Mouse (Mus musculus): ENCODE measurements around the gene Gm45716. TPM values are rescaled to one million over a fixed set of nuclear protein-coding genes. Genes with fewer than 3 reads are reported as not detected.

Gene Gm45716
- polyA plus RNA-seq, 1 experiment from 2014 or later = 21.1 TPM

DNA sequence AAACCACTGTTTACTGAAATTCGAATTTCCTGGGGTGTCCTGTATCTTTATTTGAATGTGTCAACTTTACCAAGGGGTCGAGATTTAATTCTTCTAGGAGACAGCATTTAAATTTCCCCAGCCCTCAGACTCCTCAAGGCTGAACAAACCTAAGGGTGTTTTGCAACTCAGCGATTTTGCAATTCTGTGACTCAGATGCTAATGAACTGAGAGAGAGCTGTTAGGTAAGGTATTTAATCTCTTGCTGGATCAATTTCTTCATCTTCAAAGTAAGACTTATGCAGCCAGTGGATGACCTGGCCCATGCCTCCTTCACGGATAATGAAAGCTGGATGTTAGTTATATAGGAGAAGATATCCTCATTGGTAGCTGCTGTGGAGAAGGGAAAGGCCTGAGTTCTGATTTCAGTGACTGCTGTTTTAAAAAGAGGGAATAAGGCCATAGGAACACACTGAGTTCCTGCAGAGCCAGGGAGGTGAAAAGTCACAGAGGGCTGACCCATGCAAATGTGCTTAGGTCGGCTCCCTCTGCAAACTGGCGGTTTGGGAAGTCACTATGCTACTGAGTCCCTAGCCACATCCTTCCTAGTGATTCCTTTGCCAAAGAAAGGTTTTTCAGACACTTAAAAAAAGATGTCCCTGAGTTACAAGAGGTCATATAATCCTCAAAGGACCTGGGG, 53.3 kb downstream of the Gm45716 start:
- H3K36me3 ChIP-seq = no peaks in the 10 kb centered on the region
- no peaks in the 10 kb centered on the region for H3K9me3 ChIP-seq
- H3K4me2 ChIP-seq (replicated peaks) = no peak overlapping the region
- no peak overlapping the region; the same call in 1 of the 2 replicates for H3K27ac ChIP-seq (replicated peaks)
- no peaks in the 10 kb centered on the region for H3K27me3 ChIP-seq
- 0 out of 2 replicates have a peak, but pooled peaks cover 4% of the 10 kb centered on the region for H3K4me1 ChIP-seq
- no peak overlapping the region for H3K9ac ChIP-seq (replicated peaks)
- no peak overlapping the region for H3K4me3 ChIP-seq
- ATAC-seq (ENCODE audit: low FRiP score, low read depth) = no peak
- WGBS = 28% methylated on average over 6 of the region's 6 CpGs

DNA sequence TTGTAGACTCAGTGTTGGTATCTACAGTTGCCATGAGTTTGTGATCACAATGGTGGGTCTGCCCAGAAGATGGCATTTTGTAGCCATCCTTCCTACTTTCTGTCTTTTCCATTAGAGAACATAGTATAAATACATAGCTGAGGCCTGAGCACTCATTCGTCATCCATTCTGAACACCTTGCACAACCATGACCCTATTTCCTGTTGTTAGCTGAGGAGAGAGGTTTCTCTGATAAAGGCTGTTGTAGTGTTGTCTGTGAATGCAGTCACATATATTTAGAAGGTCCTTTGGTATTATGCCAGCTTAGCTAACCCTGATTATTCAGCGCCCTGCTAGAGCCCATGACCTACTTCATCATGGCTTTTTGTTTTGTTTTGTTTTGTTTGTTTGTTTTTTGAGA, 54.4 kb downstream of the Gm45716 start:
- H3K9me3 ChIP-seq = no peaks in the 10 kb centered on the region
- H3K4me2 ChIP-seq (replicated peaks) = no peak overlapping the region
- H3K36me3 ChIP-seq = no peaks in the 10 kb centered on the region
- H3K27me3 ChIP-seq = no peaks in the 10 kb centered on the region
- no peak for ATAC-seq (ENCODE audit: low FRiP score, low read depth)
- H3K9ac ChIP-seq (replicated peaks) = no peak overlapping the region
- 0 out of 2 replicates have a peak, but pooled peaks cover 4% of the 10 kb centered on the region for H3K4me1 ChIP-seq
- WGBS = 88% methylated on average over 2 of the region's 2 CpGs
- no peak overlapping the region for H3K27ac ChIP-seq (replicated peaks)
- H3K4me3 ChIP-seq = no peak overlapping the region

DNA sequence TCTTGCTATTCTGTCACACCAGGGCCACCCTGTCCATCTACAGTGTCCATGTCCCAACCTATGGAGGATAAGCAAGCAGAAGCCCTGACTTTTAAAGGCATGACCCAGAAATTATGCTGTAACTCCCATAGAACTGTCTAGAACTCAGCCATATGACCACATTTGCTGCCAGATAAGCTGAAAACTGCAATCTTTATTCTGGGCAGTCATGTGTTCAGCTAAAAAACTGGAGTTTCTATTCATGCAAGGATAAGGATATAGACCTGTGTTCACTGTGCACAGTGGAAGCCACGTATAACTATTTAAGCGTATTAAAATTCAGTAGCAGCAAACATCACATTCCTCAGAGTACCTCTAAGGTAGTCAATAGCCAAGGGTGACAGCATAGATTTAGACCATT, 55.8 kb downstream of the Gm45716 start:
- Histone ChIP-seq H3K9ac (replicated peaks) (no peak overlapping the region), H3K4me2 (replicated peaks) (no peak overlapping the region), H3K27ac (replicated peaks) (no peak overlapping the region), H3K36me3 (no peaks in the 10 kb centered on the region), H3K9me3 (no peaks in the 10 kb centered on the region), H3K4me1 (0 out of 2 replicates have a peak, but pooled peaks cover 4% of the 10 kb centered on the region), H3K27me3 (no peaks in the 10 kb centered on the region), H3K4me3 (no peak overlapping the region)
- no peak for ATAC-seq (ENCODE audit: low FRiP score, low read depth)
- WGBS = 92% methylated on average over 2 of the region's 2 CpGs

DNA sequence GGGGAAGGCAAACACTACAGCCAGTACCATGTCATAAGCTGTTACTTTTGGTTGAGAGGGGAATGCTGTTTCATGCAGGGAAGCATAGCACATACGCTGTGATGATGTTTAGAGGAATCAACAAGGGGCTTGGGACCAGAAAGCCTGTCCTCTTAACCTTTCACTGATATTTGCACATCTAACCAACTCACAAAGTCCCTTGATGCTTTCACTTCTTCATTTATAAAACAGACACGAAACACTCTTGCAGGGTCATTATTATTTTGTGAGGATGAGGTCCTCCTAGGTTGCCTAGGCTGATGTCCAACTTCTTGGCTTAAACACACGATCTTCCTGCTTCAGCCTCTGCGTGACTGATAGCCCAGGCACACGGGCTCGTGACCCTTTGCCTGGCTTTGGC, 58.1 kb downstream of the Gm45716 start:
- Histone ChIP-seq H3K4me2 (replicated peaks) (no peak overlapping the region), H3K4me3 (no peak overlapping the region), H3K27me3 (no peaks in the 10 kb centered on the region), H3K4me1 (peaks cover 13% of the 10 kb centered on the region), H3K9ac (replicated peaks) (no peak overlapping the region), H3K9me3 (no peaks in the 10 kb centered on the region), H3K27ac (replicated peaks) (no peak overlapping the region), H3K36me3 (no peaks in the 10 kb centered on the region)
- WGBS = 88% methylated on average over 6 of the region's 6 CpGs
- no peak for ATAC-seq (ENCODE audit: low FRiP score, low read depth)

DNA sequence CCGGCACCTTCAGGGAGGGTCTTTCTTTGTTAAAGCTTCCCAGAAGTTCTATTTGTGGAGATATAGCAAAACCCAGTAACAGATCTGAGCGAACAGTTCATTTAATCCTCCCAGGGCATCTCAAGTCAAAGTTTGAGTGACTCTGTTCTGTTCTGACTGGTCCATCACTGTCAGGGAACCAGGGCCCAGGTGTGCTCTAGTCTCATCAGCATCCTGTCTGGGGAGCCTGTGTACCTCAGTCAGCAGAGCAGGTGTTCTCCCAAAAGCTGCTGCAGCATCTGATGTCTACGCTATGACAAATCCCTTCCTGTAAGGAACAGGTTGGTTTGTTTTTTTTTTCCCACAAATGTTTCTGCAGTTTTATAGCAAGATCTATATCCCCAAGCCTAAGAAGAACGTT, 59.2 kb downstream of the Gm45716 start:
- no peaks in the 10 kb centered on the region for H3K9me3 ChIP-seq
- no peaks in the 10 kb centered on the region for H3K27me3 ChIP-seq
- H3K4me2 ChIP-seq (replicated peaks) = no peak overlapping the region
- ATAC-seq (ENCODE audit: low FRiP score, low read depth) = no peak
- H3K9ac ChIP-seq (replicated peaks) = no peak overlapping the region
- H3K36me3 ChIP-seq = no peaks in the 10 kb centered on the region
- WGBS = 82% methylated on average over 4 of the region's 4 CpGs
- H3K4me1 ChIP-seq = peaks cover 15% of the 10 kb centered on the region
- H3K4me3 ChIP-seq = no peak overlapping the region
- H3K27ac ChIP-seq (replicated peaks) = no peak overlapping the region

DNA sequence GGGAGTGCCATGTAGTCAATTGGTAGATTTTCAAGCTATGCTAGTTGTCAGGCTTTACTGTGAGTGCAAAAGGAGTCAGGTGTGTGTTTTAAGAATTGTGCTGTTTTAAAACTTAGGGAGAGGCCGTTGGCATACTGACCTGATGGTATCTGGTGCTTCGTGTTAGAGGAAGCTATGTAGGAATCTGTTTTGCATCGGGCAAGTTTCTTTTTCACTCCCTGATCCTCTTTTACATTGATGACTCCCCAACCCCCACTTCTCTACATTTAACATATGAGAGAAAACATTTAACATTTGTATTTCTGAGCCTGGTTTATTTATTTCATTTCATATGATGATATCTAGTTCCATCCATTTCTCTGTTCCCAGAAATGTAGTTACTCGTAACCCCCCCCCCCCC, 60.3 kb downstream of the Gm45716 start:
- WGBS = 56% methylated on average over 4 of the region's 4 CpGs
- H3K9me3 ChIP-seq = no peaks in the 10 kb centered on the region
- ATAC-seq (ENCODE audit: low FRiP score, low read depth) = no peak

DNA sequence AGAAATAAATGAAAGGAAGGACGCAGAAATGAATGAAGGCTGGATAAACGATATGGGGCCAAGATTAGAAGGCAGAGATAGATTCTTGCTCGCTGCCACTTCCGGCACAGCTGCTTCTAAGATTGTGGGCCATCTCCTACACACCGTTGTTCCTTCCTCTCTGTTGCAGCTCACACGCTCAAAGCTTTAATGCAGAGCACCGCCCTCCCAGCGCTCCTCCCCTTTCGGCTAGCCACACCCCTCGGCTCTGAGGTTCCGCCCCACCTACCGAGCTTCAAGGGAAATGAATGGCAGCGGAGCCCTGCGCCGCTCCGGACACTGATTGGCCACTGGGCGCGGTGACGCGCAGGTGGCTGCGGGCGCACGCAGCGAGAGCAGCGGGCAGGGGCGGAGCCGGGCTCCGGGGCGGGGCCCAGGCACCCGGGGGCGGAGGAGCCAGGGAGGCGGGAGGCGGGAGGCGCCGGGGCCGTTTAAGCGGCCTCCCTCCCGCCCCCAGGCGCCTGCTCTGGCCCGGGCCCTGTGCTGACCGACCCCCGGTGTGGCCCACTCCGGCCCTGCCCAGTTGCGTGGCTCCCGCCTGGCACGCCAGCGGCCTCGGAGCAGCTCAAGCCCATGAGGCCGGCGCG, 61.7 kb downstream of the Gm45716 start, which contains the start of gene Mmd:
Gene Mmd, plus strand, starts transcription at position 432 of the 626 bp plus-strand sequence.
- Histone ChIP-seq H3K9me3 (no peaks in the 10 kb centered on the region), H3K27ac (replicated peaks) (peak within 1 kb of the TSS; percentile 91), H3K4me1 (peaks cover 22% of the 10 kb centered on the region), H3K27me3 (no peaks in the 10 kb centered on the region), H3K4me2 (replicated peaks) (peak within 1 kb of the TSS; percentile 89), H3K4me3 (peak within 1 kb of the TSS; percentile 88), H3K36me3 (no peaks in the 10 kb centered on the region), H3K9ac (replicated peaks) (peak within 1 kb of the TSS; percentile 90)
- WGBS = under 1% methylated on average over 46 of the region's 51 CpGs
- peak; percentile 99 for ATAC-seq (ENCODE audit: low FRiP score, low read depth)

More for the DNA sequence above, 60.3 kb downstream of the Gm45716 start:
- H3K4me2 ChIP-seq (replicated peaks) = no peak overlapping the region
- no peaks in the 10 kb centered on the region for H3K27me3 ChIP-seq
- no peak overlapping the region for H3K4me3 ChIP-seq
- no peaks in the 10 kb centered on the region for H3K36me3 ChIP-seq
- no peak overlapping the region for H3K27ac ChIP-seq (replicated peaks)
- no peak overlapping the region for H3K9ac ChIP-seq (replicated peaks)
- H3K4me1 ChIP-seq = peaks cover 22% of the 10 kb centered on the region

DNA sequence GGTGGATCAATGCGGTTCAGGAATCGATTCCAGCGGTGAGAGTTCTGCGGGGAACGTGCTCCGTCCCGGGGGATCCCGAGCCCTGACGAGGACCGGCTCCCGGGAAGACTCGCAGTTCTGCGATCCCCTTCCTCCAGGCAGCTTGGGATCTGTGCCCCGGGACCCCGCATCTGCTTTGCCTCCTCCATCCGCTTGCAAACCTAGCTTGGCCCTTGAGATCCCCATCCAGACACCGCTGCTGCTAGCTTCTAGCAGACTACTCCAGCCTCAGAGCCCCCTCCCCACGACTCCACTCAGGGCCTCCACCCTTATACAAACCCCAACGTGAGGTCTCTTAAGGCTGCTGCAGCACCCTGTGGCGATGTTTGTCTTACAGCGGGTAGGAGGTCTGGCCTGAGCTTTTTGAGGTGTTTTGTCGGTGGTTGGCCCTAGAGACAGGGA, 62.2 kb downstream of the Gm45716 start:
- peak overlapping the region; percentile 90 for H3K9ac ChIP-seq (replicated peaks)
- under 1% methylated on average over 22 of the region's 22 CpGs for WGBS

DNA sequence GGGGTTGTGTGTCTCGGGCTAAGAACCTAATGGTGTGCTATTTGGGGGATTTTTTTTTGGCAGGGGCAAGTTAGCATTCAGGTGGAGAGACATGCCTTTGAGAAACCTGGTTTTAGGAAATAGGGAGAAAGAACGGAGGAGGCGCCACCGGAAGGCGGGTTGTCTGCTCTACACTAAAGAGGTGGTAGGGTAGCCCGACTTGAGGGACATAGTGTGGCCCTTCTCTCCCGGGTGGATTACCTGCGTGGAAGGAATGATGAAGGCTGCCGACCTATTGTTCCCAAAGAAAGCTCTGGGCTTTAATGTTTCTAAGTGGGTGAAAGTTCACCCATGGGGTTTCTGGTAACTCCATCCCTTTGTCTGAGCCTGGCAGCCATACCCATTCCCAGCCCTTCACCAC, 62.7 kb downstream of the Gm45716 start:
- peak overlapping the region; percentile 88 for H3K4me3 ChIP-seq
- WGBS = 0% methylated on average over 9 of the region's 9 CpGs
- H3K9ac ChIP-seq (replicated peaks) = peak overlapping the region; percentile 90
- H3K27ac ChIP-seq (replicated peaks) = peak overlapping the region; percentile 91
- H3K9me3 ChIP-seq = no peaks in the 10 kb centered on the region
- H3K27me3 ChIP-seq = no peaks in the 10 kb centered on the region
- no peaks in the 10 kb centered on the region for H3K36me3 ChIP-seq
- ATAC-seq (ENCODE audit: low FRiP score, low read depth) = no peak
- H3K4me1 ChIP-seq = peaks cover 22% of the 10 kb centered on the region
- peak overlapping the region; percentile 89 for H3K4me2 ChIP-seq (replicated peaks)

More for the DNA sequence above, 62.2 kb downstream of the Gm45716 start:
- Histone ChIP-seq H3K9me3 (no peaks in the 10 kb centered on the region), H3K27ac (replicated peaks) (peak overlapping the region; percentile 91), H3K27me3 (no peaks in the 10 kb centered on the region), H3K4me3 (peak overlapping the region; percentile 88), H3K4me2 (replicated peaks) (peak overlapping the region; percentile 89), H3K36me3 (no peaks in the 10 kb centered on the region), H3K4me1 (peaks cover 22% of the 10 kb centered on the region)
- no peak; the same call in 1 of the 2 replicates for ATAC-seq (ENCODE audit: low FRiP score, low read depth)

DNA sequence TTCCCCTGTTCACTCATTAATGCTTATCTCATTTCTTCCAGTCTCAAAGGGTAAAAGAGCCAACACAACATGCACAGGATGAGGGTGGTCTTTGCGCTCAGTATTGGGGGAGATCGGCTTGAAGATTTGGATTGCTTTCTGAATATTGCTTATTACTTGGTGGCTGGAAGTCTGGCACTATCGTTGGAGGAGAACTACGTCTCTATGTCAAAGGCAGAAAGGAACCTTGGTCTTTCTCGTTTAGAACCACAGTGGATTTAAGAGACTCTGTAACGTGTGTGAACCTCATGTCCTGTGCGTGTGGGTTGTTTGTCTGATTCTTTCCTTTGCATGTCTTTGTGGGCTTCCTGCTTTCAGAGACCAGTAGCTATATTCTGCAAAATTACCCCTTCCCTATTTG, 63.2 kb downstream of the Gm45716 start:
- Histone ChIP-seq H3K27ac (replicated peaks) (no peak overlapping the region), H3K27me3 (no peaks in the 10 kb centered on the region), H3K9ac (replicated peaks) (peak overlapping the region; percentile 90; the same call in 1 of the 2 replicates), H3K36me3 (no peaks in the 10 kb centered on the region), H3K9me3 (no peaks in the 10 kb centered on the region), H3K4me2 (replicated peaks) (peak overlapping the region; percentile 89), H3K4me3 (peak overlapping the region; percentile 88), H3K4me1 (peaks cover 22% of the 10 kb centered on the region)
- WGBS = 69% methylated on average over 7 of the region's 7 CpGs
- ATAC-seq (ENCODE audit: low FRiP score, low read depth) = no peak

DNA sequence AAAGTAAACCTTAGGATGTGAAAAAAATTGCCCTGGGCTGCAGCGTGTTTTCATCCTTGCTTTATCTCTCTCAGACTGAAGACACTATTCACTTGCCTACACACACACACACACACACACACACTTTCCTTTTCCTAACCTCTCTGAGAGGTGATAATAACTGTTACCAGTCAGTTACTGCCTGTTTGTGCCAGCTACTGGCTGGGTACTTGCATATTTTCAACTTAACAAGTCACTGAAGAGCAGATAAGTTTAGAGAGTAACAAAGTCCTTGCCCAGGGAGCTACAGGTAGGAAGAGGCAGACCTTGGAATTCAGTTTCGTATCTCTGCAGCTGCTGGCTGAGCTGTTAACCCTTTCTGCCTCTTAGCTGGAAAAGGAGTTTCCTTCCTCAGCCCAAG, 64.4 kb downstream of the Gm45716 start:
- H3K27me3 ChIP-seq = no peaks in the 10 kb centered on the region
- no peak overlapping the region for H3K4me3 ChIP-seq
- no peak overlapping the region for H3K9ac ChIP-seq (replicated peaks)
- no peak overlapping the region for H3K4me2 ChIP-seq (replicated peaks)
- H3K36me3 ChIP-seq = no peaks in the 10 kb centered on the region
- H3K27ac ChIP-seq (replicated peaks) = no peak overlapping the region
- no peak for ATAC-seq (ENCODE audit: low FRiP score, low read depth)
- H3K9me3 ChIP-seq = no peaks in the 10 kb centered on the region
- H3K4me1 ChIP-seq = peaks cover 22% of the 10 kb centered on the region
- WGBS = 39% methylated on average over 2 of the region's 2 CpGs

DNA sequence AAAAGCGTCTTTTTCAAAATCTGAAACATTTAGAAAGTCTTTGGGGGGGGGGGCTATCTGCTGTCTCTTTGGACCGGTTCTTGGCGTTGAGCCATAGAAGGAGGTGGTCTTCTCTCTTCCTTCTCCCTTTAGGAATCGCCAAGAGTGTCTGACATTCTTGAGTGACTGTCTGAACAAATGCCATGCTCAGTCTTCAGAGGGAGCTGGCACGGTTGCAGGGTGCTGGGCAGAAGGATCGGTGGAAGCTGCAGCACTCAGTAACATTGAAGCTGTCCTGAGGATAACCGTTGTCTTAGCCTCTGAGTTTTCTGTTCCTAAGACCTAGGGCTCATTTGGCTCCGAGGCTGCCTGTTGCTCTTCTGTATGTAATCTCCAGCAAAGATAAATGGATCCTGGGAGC, 64.9 kb downstream of the Gm45716 start:
- no peaks in the 10 kb centered on the region for H3K27me3 ChIP-seq
- no peak overlapping the region for H3K27ac ChIP-seq (replicated peaks)
- no peaks in the 10 kb centered on the region for H3K36me3 ChIP-seq
- no peak overlapping the region for H3K4me2 ChIP-seq (replicated peaks)
- H3K9ac ChIP-seq (replicated peaks) = no peak overlapping the region
- no peak overlapping the region for H3K4me3 ChIP-seq
- ATAC-seq (ENCODE audit: low FRiP score, low read depth) = no peak
- 80% methylated on average over 8 of the region's 8 CpGs for WGBS
- peaks cover 22% of the 10 kb centered on the region for H3K4me1 ChIP-seq
- H3K9me3 ChIP-seq = no peaks in the 10 kb centered on the region
